Mouse (Mus musculus) liver, embryonic 13.5 days (tissue): ENCODE measurements around the gene Mia3. TPM values are rescaled to one million over a fixed set of nuclear protein-coding genes. Genes with fewer than 3 reads are reported as not detected.

ENCODE experiments used
- ATAC-seq: fragments of 200-750 bp; cut with Nextera tagmentation; 2 replicates; pipeline ENCODE4 v1.8.0; 2017; ENCODE audit warnings: low read depth, mild to moderate bottlenecking, moderate number of reproducible peaks, moderate library complexity
- DNase-seq: peaks from one replicate; pipeline ENCODE4 v3.0.0; 2022
- H3K27ac ChIP-seq: fragments of 300-500 bp; sonication (generic); 2 replicates; pipeline ENCODE4 v1.5.1; 2015; ENCODE audit warnings: moderate library complexity, mild to moderate bottlenecking, inconsistent platforms
- H3K27me3 ChIP-seq: fragments of 300-500 bp; sonication (generic); 2 replicates; pipeline ENCODE4 v1.6.1; 2015; ENCODE audit warnings: mild to moderate bottlenecking, inconsistent platforms
- H3K36me3 ChIP-seq: fragments of 300-500 bp; sonication (generic); 2 replicates; pipeline ENCODE4 v1.6.1; 2015; ENCODE audit warnings: mild to moderate bottlenecking, inconsistent platforms
- H3K4me1 ChIP-seq: fragments of 300-500 bp; sonication (generic); replicated peaks from 2 replicates; pipeline ENCODE4 v1.6.1; 2015; ENCODE audit warnings: inconsistent platforms
- H3K4me2 ChIP-seq: fragments of 300-500 bp; sonication (generic); 2 replicates; pipeline ENCODE4 v1.6.1; 2015; ENCODE audit warnings: inconsistent platforms, mild to moderate bottlenecking, moderate library complexity
- H3K4me3 ChIP-seq: fragments of 300-500 bp; sonication (generic); replicated peaks from 2 replicates; pipeline ENCODE4 v1.5.1; 2015; ENCODE audit warnings: mild to moderate bottlenecking, inconsistent platforms
- H3K9ac ChIP-seq: fragments of 300-500 bp; sonication (generic); 2 replicates; pipeline ENCODE4 v1.6.1; 2015; ENCODE audit warnings: mild to moderate bottlenecking, inconsistent platforms
- H3K9me3 ChIP-seq: fragments of 300-500 bp; sonication (generic); replicated peaks from 2 replicates; pipeline ENCODE4 v1.6.1; 2016; ENCODE audit warnings: inconsistent platforms
- WGBS: fragments of 180-500 bp; shearing (Covaris S2); methylation state at CpG from one replicate; pipeline ENCODE4 v1.1.7; 2015; ENCODE audit not compliant: insufficient replicate concordance; 5-methylcytosine and 5-hydroxymethylcytosine counted together
- polyA plus RNA-seq: library from polyadenylated mRNA; unstranded; fragments of >200 nt; fragmentation: Nextera tagmentation; extraction: Ambion mirVana; gene quantifications from 2 replicates; pipeline ENCODE4 v1.2.1, GENCODE M21; 2015

Gene Mia3
- polyA plus RNA-seq, 1 experiment from 2014 or later: 29.8 TPM

GRCm38 (mm10) chr1:183297886-183298489 lies 71.4 kb downstream of the Mia3 start:
- H3K27ac ChIP-seq: peak overlapping the region; percentile 82
- H3K4me2 ChIP-seq: peak overlapping the region; percentile 71
- ATAC-seq (peak; percentile 54), DNase-seq (peak; percentile 64)
- peak overlapping the region; percentile 66 for H3K4me3 ChIP-seq
- H3K4me1 ChIP-seq: peaks cover 7% of the 10 kb centered on the region; the same call in 1 of the 2 replicates
- H3K27me3 ChIP-seq: no peaks in the 10 kb centered on the region
- H3K36me3 ChIP-seq: peaks cover 11% of the 10 kb centered on the region; the same call in 1 of the 2 replicates
- 0% methylated on average over 20 of the region's 20 CpGs for WGBS
- peak overlapping the region; percentile 70 for H3K9ac ChIP-seq
- no peaks in the 10 kb centered on the region for H3K9me3 ChIP-seq

GRCm38 (mm10) chr1:183297473-183297885 lies 71.9 kb downstream of the Mia3 start:
- ATAC-seq: peak; percentile 70
- peak overlapping the region; percentile 70 for H3K9ac ChIP-seq
- H3K36me3 ChIP-seq: peaks cover 15% of the 10 kb centered on the region
- under 1% methylated on average over 27 of the region's 30 CpGs for WGBS
- peaks cover 7% of the 10 kb centered on the region; the same call in 1 of the 2 replicates for H3K4me1 ChIP-seq
- DNase-seq: peak; percentile 69
- H3K9me3 ChIP-seq: no peaks in the 10 kb centered on the region
- H3K27ac ChIP-seq: peak overlapping the region; percentile 82
- H3K4me2 ChIP-seq: peak overlapping the region; percentile 71
- H3K27me3 ChIP-seq: no peaks in the 10 kb centered on the region
- peak overlapping the region; percentile 66 for H3K4me3 ChIP-seq

GRCm38 (mm10) chr1:183296877-183297383 lies 72.4 kb downstream of the Mia3 start, which contains the start of gene Brox:
TSS of gene Brox (minus strand) at chr1:183297269.
- Histone ChIP-seq H3K4me3 (peak within 1 kb of the TSS; percentile 66), H3K36me3 (peaks cover 20% of the 10 kb centered on the region), H3K4me1 (peaks cover 7% of the 10 kb centered on the region; the same call in 1 of the 2 replicates), H3K9me3 (no peaks in the 10 kb centered on the region), H3K27me3 (no peaks in the 10 kb centered on the region), H3K4me2 (peak within 1 kb of the TSS; percentile 71), H3K27ac (peak within 1 kb of the TSS; percentile 82), H3K9ac (peak within 1 kb of the TSS; percentile 77)
- peak; percentile 88 for ATAC-seq
- WGBS: under 1% methylated on average over 39 of the region's 39 CpGs
- peak; percentile 92 for DNase-seq

GRCm38 (mm10) chr1:183296465-183296864 lies 72.9 kb downstream of the Mia3 start, which contains the start of gene Aida:
TSS of gene Aida (plus strand) at chr1:183296590.
- peak within 1 kb of the TSS; percentile 71 for H3K4me2 ChIP-seq
- WGBS: 0% methylated on average over 26 of the region's 26 CpGs

GRCm38 (mm10) chr1:183289576-183289975 lies 79.8 kb downstream of the Mia3 start:
- no peaks in the 10 kb centered on the region for H3K27me3 ChIP-seq
- H3K9me3 ChIP-seq: no peaks in the 10 kb centered on the region
- no peak overlapping the region for H3K27ac ChIP-seq
- H3K4me2 ChIP-seq: no peak overlapping the region
- ATAC-seq (no peak), DNase-seq (no peak)
- 86% methylated on average over 4 of the region's 4 CpGs for WGBS
- H3K4me1 ChIP-seq: no peaks in the 10 kb centered on the region
- no peak overlapping the region for H3K9ac ChIP-seq
- no peak overlapping the region for H3K4me3 ChIP-seq
- peaks cover 84% of the 10 kb centered on the region for H3K36me3 ChIP-seq

More at GRCm38 (mm10) chr1:183296465-183296864, 72.9 kb downstream of the Mia3 start, which contains the start of gene Aida:
- ATAC-seq: peak; percentile 10
- Histone ChIP-seq H3K4me3 (peak within 1 kb of the TSS; percentile 66), H3K9me3 (no peaks in the 10 kb centered on the region), H3K9ac (peak within 1 kb of the TSS; percentile 77), H3K4me1 (peaks cover 7% of the 10 kb centered on the region; the same call in 1 of the 2 replicates), H3K36me3 (peaks cover 23% of the 10 kb centered on the region), H3K27me3 (no peaks in the 10 kb centered on the region), H3K27ac (peak within 1 kb of the TSS; percentile 82)
- peak; percentile 32 for DNase-seq

GRCm38 (mm10) chr1:183288351-183288750 lies 81.0 kb downstream of the Mia3 start:
- ATAC-seq (no peak), DNase-seq (no peak)
- Histone ChIP-seq H3K27ac (no peak overlapping the region), H3K9ac (no peak overlapping the region), H3K4me1 (no peaks in the 10 kb centered on the region), H3K9me3 (no peaks in the 10 kb centered on the region), H3K4me2 (no peak overlapping the region), H3K27me3 (no peaks in the 10 kb centered on the region), H3K36me3 (peaks cover 87% of the 10 kb centered on the region), H3K4me3 (no peak overlapping the region)
- 66% methylated on average over 3 of the region's 3 CpGs for WGBS

Other genes starting within 250 kb of the Mia3 start
- gene Disp1, start 148.0 kb downstream of the Mia3 start, polyA plus RNA-seq: 2.4 and 3.0 TPM in 2 replicates
- gene Aida, start 73.0 kb downstream of the Mia3 start, polyA plus RNA-seq: 21.3 and 24.5 TPM in 2 replicates
- 17.4 and 22.1 TPM in 2 replicates for gene Brox, start 72.3 kb downstream of the Mia3 start, polyA plus RNA-seq
- gene Taf1a, start 19.4 kb upstream of the Mia3 start, polyA plus RNA-seq: 6.2 and 7.6 TPM in 2 replicates
- not detected in 2 replicates for gene Hhipl2, start 48.7 kb upstream of the Mia3 start, polyA plus RNA-seq